Mouse (Mus musculus): ENCODE measurements around the gene Cactin. TPM values are rescaled to one million over a fixed set of nuclear protein-coding genes. Genes with fewer than 3 reads are reported as not detected.

Gene Cactin
- polyA plus RNA-seq (2017; shearing (Covaris generic)), result 1 to 10 TPM; 4.2 to 4.7 TPM

GRCm38 (mm10) chr10:81320550-81321347, at the start of gene Cactin:
TSS of gene Cactin (plus strand) at chr10:81321103.
- peak; percentile 84 for ATAC-seq

GRCm38 (mm10) chr10:81272356-81272755, 48.5 kb upstream of the Cactin start:
- no peak for ATAC-seq

- no peak for ATAC-seq
Measured at GRCm38 (mm10) chr10:81273842-81274241, 47.1 kb upstream of the Cactin start.

- no peak for ATAC-seq
Measured at GRCm38 (mm10) chr10:81277676-81278075, 43.2 kb upstream of the Cactin start.

- no peak for ATAC-seq
Measured at GRCm38 (mm10) chr10:81279496-81279895, 41.4 kb upstream of the Cactin start.

- ATAC-seq, result no peak
Measured at GRCm38 (mm10) chr10:81284189-81284588, 36.7 kb upstream of the Cactin start.

- ATAC-seq, result no peak
Measured at GRCm38 (mm10) chr10:81284719-81285118, 36.2 kb upstream of the Cactin start.

GRCm38 (mm10) chr10:81285694-81286450, 35.0 kb upstream of the Cactin start:
- peak; percentile 89 for ATAC-seq

- no peak for ATAC-seq
Measured at GRCm38 (mm10) chr10:81286586-81286985, 34.3 kb upstream of the Cactin start.

- ATAC-seq, result no peak
Measured at GRCm38 (mm10) chr10:81287513-81288157, 33.3 kb upstream of the Cactin start.

GRCm38 (mm10) chr10:81288601-81289000, 32.3 kb upstream of the Cactin start:
- no peak for ATAC-seq

GRCm38 (mm10) chr10:81289278-81289677, 31.6 kb upstream of the Cactin start:
- no peak for ATAC-seq

- ATAC-seq, result no peak
Measured at GRCm38 (mm10) chr10:81289811-81290210, 31.1 kb upstream of the Cactin start.

GRCm38 (mm10) chr10:81290698-81291460, 30.0 kb upstream of the Cactin start:
- ATAC-seq, result no peak

- ATAC-seq, result no peak
Measured at GRCm38 (mm10) chr10:81291511-81292104, 29.3 kb upstream of the Cactin start, which contains the start of gene Tjp3. TSS of gene Tjp3 (minus strand) at chr10:81291581.

GRCm38 (mm10) chr10:81292554-81293333, 28.2 kb upstream of the Cactin start, which contains the start of gene Pip5k1c:
TSS of gene Pip5k1c (plus strand) at chr10:81292963.
- ATAC-seq, result peak; percentile 91

- ATAC-seq, result no peak
Measured at GRCm38 (mm10) chr10:81293334-81294030, 27.4 kb upstream of the Cactin start.

- no peak for ATAC-seq
Measured at GRCm38 (mm10) chr10:81294442-81294841, 26.5 kb upstream of the Cactin start.

GRCm38 (mm10) chr10:81295185-81295584, 25.7 kb upstream of the Cactin start:
- no peak for ATAC-seq

- no peak for ATAC-seq
Measured at GRCm38 (mm10) chr10:81297246-81297645, 23.7 kb upstream of the Cactin start.

Data from CD4-positive, CD25-positive, alpha-beta regulatory T cell, adult 4 months (primary cell).